Mouse (Mus musculus) cortical plate, adult 2 months (tissue): ENCODE measurements around the gene Thbd.

ENCODE experiments used
- CTCF ChIP-seq: fragments of 200-500 bp; IDR thresholded peaks from 2 replicates; pipeline ENCODE4 v1.5.1; 2011; ENCODE audit warnings: mild to moderate bottlenecking, control low read depth, low read length; ENCODE audit not compliant: insufficient read depth; ENCODE audit errors: extremely low read depth
- POLR2A ChIP-seq: fragments of 200-500 bp; IDR thresholded peaks from 2 replicates; pipeline ENCODE4 v1.6.1; 2011; ENCODE audit warnings: mild to moderate bottlenecking, low read length, control low read depth; ENCODE audit not compliant: insufficient read depth; ENCODE audit errors: extremely low read depth

DNA sequence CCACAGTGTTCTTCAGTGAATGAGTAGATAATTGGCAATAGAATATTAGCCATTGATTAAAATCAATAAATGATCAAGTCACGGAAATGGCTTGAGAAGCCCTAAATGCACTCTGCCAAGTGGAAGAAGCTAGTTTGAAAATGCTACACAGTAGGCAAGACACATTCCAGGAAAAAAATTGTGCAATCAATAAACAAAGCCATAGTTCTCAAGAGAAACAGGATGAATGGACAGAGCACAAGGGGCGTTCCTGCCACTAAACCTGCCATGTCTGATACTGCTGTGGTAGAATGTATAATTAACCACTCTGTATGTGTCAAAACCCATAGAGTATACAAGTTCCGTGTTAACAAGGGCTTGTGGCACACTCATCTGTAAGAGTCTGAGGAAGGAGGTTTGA, 19.6 kb upstream of the Thbd start:
- TF ChIP-seq POLR2A (no peak), CTCF (no peak)
